Mouse (Mus musculus) spleen, adult 12 weeks (tissue): ENCODE data around the gene Lrrk1.

Experiments used
- DNase-seq: peaks from one replicate; pipeline ENCODE4 v3.0.0; 2022; ENCODE audit warnings: low spot score

The Lrrk1 gene

DNA sequence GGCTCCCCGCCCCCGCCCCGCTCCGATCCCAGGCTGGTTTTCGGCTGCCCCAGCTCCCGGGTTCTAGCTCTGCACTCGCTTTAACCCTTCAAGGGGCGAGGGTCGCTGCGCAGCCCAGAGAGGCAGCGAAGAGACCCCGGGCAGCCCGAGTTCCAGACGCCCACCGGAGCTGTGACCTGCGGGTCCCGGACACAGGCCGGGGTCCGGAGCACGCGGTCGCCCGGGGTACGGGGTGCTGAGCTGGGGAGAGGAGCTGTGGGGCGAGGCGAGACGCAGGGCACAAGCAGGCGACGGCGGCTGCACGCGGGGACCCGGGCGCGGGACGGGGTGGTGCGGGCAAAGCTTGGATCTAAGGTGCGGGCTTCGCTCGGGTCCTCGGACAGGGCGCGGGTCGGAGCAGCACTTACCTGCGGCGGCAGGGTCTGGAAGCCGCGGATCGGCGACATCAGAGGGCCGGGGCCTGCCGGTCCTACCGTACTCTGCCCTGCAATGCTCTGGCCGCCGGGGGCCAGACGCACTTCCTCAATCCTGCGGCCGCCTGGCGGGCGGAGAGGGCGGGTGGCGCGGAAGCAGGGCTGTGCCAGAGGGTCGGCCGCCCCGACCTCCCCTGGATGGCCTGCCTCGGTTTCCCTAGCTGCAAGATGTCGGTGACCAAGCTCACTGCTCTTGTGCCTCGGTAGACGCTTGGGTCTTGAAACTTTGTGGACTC, at the start of gene Lrrk1:
TSS of gene Lrrk1 (minus strand) at position 538 of the 709 bp plus-strand sequence.
- DNase-seq: peak; percentile 13

DNA sequence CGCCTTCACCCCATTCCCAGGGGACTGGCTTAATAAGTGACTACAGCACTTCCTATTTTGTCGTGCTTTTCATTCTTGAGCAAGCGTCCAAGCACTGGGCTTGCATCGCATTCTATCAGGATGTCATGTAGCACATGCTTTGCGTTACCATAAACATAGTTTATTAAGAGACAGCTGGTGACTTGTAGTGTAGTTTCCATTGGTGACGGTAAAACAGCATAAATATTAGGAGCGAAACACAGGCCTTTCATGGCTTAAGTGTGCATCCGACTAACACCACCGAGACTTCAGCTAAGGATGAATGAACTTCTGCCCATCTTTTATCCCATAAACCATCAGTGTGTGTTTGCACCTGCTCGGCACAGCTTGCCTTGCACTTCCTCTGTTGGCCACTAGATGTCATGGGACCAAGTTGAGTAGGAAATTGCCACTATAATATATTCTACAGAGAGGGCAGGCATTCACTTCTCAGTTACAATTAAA, 46.3 kb upstream of the Lrrk1 start:
- DNase-seq: peak; percentile 7

DNA sequence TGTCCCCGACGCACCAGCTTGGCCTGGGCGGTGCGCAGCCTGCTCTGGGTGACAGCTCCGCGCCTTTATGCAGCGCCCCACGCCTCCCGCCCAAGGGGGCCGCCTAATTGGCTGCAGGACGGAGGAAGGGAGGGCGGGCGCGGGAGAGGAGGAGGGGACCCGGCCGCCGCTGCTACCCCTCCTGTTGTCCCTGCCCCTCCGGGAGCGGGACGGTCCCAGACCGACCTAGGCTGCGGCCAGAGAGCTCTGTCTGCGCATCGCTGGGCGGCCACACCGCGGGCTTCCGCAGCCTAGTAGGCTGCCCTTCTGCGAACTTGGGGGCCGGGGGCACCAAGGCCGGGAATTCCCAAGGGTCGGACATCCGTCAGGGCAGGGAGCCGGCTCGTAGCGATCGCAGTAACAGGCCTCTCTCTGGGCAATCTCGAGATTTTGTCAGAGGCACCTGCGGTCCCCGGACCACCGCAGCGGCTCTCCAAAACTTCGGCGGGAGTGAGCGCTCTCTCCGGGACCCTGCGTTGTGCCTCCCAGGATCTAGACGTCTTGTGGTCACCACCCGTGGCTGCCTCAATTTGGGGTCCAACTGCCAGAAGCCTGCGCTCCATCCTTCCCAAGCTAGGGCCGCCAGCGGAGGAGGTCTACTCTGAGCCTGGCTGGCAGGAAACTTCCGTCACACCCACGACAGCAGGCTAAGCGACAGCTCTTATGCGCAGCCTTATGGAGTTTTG, 39.4 kb upstream of the Lrrk1 start, which contains the start of gene Aldh1a3:
TSS of gene Aldh1a3 (minus strand) at position 81 of the 725 bp plus-strand sequence.
- DNase-seq: no peak

DNA sequence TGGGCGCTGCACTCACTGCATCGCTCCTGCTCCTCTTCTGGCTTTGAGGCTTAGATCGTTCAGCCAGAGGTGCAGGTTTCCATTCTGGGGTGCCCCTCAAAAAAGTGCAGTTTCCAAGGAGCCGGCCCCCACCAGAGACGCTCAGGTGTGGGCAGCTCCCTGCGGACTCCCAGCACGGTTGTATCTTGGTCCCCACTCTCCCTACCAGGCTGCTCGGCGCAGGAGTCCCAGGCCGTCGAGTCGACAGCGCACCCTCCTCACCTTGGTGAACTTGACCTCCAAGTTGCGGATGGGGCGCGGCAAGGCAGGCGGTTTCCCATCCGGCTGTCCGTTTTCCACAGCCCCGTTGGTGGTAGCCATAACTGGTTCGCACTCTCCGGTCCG, 38.9 kb upstream of the Lrrk1 start:
- DNase-seq: no peak

DNA sequence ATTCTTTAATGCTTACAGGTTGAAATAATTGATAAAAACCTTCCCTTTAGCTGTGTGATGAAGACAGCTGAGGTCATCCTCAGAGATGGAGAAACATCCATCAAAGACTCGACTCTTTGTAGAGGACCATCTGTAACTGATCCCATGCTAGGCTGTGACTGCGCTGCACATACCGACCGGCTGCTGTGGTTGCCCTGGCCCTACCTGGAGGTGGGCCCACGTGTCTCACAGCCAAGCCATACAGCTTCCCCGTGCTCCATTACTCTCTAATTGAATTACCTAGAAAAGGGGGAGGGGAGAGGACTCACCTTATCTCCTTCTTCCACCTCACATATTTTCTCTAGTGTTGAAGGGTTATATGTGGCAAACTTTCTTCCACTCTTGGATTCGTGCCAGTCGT, 33.8 kb upstream of the Lrrk1 start:
- no peak for DNase-seq

DNA sequence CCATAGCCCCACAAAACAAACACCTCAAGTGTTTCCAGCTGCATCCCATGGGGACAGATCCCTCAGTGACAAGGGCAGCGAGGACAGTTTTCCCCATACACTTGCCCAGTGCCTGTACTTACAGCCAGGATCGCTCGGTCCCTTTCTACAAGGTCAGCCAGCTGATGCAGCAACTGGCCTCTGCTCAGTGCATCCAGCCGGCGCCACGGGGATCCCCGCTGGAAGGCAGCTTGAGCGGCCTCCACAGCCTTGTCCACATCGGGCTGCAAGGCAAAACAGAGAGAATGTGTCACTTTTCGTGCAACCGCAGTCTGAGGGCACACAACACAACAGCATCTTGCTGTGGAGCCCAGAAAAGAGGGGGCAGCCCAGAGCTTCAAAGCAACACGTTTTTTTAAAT, 30.8 kb upstream of the Lrrk1 start:
- no peak for DNase-seq

DNA sequence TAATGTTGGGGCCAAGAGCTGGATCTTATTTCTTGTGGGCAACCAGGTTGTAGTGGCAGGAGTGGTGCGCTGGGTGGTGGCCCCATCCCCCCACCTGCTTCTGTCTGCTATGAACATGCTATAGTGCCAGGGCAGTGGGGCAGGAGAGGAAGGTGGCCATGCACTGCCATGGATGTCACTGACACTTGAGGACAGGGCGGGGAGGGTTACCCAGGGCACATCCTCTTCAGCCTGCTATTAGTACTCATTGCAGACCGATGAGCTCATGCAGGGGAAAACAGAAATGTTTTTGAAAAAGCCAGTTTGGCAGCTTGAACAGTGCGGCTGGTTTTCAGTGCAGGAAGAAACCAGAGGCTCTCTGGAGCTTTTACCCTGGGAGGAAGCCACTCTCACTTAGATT, 28.7 kb upstream of the Lrrk1 start:
- no peak for DNase-seq

DNA sequence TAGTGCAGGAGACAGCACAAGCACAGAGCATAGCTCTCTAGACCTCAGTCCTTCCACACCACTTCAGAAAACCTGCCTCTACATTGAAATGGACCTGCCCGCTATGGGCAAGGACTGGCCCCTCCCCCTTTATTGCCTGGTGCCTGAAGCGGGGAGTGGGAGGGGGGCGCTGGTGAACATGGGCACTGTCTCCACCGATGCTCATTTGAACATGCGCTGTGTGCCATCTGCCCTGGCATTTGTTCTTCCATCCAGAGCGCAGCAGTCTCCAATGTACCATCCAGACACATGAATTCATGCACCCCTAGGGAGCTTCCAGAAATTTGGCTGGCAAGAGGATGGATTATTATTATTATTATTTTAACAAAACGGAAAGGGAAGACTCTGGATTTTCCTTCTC, 24.9 kb upstream of the Lrrk1 start:
- DNase-seq: no peak

DNA sequence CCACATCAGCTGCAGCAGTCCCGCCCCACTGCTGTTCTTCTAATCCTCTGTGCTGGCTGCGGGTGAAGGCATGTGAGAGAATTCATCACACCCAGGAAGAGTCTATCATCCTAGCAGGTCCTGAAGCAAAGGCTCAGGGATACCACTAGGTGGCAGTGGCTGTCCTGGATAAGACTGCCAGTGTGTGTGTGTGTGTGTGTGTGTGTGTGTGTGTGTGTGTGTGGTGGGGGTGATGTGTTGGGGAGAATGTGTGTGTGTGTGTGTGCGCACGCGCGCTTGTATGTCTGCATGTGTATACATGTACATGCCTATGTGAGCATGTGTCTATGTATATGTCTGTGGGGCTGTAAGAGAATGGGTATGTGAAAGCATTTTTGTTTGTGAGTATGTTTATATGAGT, 21.3 kb upstream of the Lrrk1 start:
- no peak for DNase-seq

DNA sequence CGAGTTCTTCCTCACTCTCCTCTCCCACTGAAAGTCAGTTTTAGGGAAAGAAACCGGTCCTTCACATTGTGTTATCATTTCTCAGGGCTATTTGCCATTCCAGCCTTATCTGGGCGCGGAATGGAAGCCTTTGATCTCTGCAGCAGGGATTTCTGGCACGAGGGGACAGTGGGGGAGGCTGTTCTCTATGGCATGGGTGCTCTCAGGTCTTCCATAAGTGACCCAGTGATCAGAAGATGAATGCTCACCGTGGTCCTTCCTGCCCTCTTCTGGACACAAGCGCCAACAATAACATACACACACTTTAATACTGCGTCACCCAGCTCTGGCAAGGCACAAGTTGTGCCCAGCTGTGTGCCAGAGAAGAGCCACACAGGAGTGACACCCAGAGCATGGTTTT, 18.8 kb upstream of the Lrrk1 start:
- DNase-seq: no peak

DNA sequence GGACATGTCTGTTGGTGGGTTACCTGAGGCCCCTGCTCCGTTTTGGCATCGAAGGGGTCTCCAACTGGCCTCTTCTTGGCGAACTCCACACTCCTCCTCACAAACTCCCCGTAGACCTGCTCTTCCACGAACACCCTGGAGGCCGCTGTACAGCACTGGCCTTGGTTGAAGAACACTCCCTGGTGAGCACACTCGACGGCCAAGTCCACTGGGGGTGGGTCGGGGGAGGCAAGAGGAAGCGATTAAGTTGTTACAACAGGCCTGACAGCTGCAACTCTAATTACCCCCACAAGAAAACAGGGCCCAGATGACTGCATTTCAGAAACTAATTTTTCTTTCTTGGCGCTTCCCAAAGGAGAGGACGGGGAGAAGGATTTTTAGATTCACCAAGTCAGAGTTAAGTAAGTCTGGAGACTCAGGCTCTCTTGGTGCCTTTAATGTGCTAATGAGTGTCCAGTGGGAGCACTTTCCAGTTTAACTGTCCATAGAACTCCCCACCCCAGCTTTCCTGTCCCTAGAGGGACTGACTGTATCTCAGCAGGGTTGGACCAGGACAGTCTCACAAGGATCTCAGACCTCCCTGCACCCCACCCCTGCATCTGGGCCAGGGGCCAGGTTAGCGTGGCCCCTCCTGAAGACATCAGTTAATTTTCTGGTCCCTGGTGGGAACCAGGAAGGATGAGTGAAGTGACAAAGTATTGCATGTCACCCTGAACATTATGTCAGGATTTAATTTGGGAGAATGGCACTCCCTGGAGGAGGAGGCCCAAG, 18.0 kb upstream of the Lrrk1 start:
- DNase-seq: no peak

DNA sequence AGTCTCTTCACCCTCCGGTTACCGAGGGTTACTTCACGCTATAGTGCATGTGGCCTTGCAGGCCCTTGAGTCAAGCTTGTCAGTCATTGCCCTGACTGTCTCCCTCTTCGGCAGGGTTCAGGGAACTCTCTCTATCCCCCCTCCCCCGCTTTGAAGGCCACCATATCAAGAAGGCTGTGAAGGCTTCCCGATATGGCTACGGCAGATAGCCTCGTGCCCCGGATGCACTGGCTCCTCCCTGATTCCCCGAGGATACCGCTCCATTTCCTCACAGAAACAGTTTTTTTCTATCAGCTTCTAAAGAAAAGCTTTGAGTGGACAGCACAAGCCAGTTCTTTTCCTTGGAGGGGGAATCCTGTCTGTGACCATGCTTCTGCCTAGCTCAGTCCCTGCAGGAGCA, 17.4 kb upstream of the Lrrk1 start:
- DNase-seq: no peak

DNA sequence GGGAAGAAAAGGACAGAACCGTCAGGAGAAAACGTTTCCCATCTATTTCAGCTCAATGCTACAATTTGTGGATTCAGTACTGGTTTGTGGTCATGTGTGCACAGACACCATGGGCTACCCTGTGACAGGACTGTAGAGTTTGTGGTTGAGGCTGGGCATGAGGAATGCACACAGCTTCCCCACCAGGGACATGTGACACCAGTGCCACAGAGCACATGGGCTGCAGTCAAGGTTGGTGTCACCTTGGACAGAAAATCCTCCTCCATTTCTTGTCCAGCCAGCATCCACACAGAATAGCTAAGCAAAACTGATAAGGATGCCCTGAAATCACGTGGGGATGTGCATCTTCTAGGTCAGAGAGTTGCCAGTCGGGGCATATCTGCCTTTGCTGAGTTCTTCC, 16.7 kb upstream of the Lrrk1 start:
- no peak for DNase-seq

DNA sequence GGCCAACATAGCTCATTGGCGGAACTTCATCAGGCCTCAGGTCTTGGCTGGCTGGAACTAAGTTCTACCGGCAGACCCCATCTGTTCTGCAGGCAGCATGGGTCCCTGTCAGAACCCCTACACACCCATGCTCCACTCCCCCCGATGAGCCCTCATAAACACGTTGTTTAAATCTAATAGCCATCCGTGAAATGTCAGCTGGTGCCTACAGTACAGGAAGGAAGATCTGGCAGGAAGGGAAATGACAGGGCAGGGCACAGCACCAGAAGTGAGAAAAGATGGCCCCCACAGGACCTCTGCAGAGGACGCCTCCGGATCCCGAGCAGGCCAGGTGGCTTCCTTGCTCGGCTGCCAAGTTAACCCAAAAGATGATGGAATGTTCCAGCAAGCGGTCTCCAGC, 16.0 kb upstream of the Lrrk1 start:
- no peak for DNase-seq

DNA sequence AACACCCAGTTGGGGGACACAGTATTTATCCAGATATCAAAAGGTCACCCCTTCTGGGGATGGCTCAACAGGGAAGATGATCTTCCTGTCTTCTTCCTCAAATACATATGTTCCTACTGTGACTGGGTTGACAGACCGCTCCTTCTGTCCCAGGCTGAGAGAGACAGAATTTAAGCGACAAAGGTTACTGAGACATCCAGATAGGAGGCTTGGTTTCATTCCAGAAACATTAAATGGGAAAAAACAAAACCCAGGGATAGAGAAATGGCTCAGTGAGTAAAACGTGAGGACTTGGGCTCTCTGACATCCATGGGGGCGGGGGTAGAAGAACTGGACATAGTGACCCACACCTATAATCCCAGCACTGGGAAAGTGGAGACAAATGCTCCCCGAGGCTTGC, 14.7 kb upstream of the Lrrk1 start:
- no peak for DNase-seq

DNA sequence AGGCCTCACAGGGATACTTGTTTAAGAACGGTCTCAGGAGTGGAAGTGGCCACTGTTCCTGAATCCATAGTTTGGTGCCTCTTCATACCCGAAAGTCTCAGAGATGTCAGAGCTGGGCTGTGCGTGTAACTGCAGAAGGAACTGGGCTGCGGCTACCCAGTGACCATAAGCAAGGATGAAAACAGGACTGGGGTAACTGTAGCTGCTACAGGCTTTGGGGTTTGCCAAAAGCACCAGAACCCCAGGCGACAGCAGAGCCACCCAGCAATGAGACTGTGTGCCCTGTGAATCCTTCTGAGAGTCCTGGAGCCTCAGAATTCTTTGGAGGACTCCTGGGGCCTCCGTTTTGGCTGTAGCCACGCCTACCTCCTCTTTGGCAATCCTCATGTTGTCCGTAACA, 13.5 kb upstream of the Lrrk1 start:
- DNase-seq: no peak

DNA sequence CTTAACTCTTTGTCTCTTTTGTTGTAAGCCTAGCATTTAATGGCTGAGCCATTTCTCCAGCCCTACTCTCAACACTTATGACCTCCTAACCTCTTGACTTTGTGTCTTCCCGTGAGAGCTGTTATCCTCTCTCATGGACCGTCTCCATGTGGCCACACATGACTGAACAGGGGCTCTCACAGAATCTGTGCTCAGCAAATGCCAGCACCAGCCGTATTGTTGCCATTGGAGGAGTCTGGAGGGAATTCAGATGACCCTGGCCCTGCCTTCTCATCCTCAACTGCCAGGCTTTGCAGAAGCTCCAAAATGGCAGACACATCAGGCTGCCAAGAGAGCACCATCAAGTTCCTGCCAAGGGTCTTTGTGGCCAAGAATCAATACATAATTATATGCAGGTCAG, 9.1 kb upstream of the Lrrk1 start:
- no peak for DNase-seq

DNA sequence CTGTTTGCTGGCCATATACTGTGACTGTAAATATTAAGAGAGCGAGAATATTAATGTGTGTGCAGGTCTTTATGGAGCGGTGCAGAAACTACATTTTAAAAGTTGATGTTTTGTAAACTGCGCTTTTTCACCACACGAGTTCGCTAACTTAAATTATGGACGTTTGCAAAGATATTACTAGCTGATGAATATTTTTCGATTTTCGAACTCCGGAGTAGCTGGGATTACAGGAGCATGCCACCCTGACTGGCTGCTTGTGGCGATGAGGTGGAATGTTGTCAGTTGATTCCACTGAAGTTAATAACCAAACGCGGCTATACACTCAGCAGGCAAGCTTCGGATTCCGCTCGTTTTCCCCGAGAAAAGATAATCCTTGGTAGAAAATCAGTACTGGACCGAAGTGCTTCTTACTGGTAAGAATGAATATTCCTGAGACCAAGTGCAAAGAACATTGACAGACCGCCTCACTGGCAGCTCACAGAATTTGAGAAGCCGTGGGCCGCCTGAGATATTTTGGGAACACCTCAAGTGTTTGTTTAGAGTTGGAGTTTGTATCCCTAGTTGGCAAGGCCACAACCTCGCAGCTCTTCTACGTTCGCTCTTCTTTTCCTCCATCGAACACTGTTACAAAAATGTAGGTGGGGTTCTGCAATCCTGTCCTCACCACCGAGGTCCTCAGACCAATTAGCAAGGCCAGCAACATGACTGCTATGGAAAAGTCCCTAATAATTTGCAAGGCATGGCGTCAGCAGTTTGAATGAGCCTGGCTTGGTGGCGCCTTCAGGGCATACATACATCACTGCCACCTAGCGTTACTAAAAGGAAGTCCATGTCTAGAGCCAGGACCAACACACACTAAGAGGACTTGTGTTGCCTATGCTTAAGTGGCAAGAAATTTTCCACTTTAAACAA, 727 bp upstream of the Lrrk1 start:
- DNase-seq: peak; percentile 34

DNA sequence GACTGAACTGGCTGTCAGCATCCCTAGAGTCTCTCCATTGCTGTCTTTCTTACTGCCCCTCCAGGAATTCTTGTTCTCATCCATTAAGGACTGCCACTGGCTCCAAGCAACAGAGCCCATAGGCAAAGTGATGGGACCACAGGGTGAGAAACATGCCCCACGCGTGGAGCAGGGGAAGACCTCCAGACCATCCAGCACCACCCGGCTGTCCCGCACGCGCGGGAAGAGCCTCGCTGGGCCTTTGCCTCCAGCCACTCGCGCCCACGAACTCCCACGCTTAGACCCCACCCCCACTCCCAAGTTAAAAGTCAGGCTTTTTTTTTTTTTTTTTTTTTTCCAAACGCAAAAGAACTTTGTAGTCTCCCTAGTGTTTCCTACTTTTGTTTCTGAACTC, 734 bp downstream of the Lrrk1 start:
- DNase-seq: no peak

DNA sequence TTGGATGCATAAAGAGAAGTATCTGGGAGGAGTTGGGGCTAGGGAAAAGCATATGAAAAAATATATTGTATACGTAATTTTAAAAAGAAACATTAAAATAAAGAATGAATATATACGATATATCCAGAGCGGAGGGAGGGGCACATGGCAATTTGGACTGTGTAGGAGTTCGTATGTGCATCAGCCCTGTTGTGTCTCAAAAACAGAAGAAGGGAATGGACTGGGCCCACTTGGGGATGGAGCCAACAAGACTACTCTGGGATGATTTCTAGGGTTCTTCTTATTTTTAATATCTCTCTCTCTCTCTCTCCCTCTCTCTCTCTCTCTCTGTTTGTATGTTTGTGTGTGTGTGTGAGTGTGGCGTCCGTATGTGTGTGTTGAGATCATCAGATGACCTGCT, 1.7 kb downstream of the Lrrk1 start:
- no peak for DNase-seq

DNA sequence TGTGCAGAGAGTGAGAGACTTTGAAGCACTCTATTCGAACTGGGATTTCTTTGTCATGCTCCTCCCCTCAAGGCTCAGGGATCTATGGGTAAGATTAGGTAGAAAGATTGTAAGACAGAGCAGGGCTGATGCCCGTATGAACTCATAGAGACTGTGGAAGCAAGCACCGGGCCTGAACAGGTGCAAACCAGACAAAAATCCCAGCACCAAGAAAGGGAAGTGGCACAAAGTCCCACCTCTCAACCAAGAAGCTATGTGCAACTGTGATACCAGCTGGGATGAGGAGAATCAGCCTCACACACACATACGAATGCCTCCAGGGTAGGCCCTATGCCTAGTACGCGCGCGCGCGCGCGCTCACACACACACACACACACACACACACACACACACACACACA, 2.3 kb downstream of the Lrrk1 start:
- no peak for DNase-seq

DNA sequence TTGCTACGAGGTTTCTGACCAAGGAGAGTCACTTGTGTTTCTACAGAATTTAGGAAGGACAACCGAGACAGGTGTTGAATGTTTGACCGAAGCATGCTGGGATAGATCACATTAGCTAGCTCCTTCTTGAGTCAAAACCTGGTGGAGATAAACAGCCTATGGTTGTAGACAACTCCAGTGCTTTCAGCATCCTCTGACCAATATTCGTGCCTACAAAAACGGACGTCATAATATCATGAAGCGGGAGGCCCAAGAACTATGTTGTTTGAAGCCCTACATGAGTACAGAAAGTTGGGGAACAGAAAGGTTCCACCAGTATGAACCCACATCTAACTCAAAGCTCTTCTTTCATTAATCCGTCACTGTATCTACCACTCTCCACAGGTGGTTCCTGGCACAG, 3.3 kb downstream of the Lrrk1 start:
- DNase-seq: no peak
